ENCODE assay signal across 21 mouse cellular contexts in the genomic region with DNA sequence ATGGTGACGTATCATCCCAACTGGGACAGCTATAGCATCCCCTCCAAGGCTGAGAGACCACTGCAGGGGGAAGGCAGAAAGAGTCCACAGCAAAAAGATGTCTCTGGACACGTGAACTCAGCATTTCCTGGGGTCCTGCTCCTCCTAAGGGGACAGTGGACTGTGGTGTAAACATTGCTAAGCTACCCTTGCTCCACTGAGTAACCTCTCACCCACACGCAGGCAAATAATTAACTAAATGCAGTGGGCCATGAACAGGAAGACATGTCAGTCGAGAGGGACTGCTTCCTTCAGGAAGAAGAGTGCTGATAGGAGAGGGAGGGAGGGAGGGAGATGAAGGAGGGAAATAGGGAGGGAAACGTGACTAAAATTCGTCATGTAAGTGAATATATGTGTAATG. TPM values are rescaled to one million over a fixed set of nuclear protein-coding genes. Genes with fewer than 3 reads are reported as not detected.
A peak's percentile ranks its signal among the peaks of the same experiment; 100 is the strongest.
DNase-seq lines count a peak whose midpoint lies in the region; ATAC-seq and TF ChIP-seq lines count a peak whose summit lies in the region.
"Had no signal": no experiment of that assay in that cellular context is flagged by ENCODE, and none has a peak within 500 bp of the region (broad histone marks: within the 10 kb centered on the region; RNA-seq: fewer than 3 reads in every experiment).

No protein-coding gene starts in this region.

- WGBS in intestine, postnatal 0 days = 21% methylated on average over 6 of the region's 6 CpGs
- WGBS in liver, postnatal 0 days (ENCODE audit: insufficient replicate concordance) = 19% methylated on average over 6 of the region's 6 CpGs
- WGBS in forebrain, embryonic 14.5 days = 58% methylated on average over 6 of the region's 6 CpGs

- peak; percentile 90 for DNase-seq in kidney, adult 9 months
- DNase-seq in kidney, postnatal 36 days = peak; percentile 74 to 88
- DNase-seq in liver, postnatal 0 days = peak; percentile 41
- DNase-seq in urinary bladder, postnatal 14 days (ENCODE audit: low spot score) = no peak
- DNase-seq in cerebellum, adult 8-10 months = no peak
- DNase-seq in forebrain, embryonic 14.5 days (ENCODE audit: low spot score) = no peak
- DNase-seq: adrenal gland, postnatal 10 days; cerebellum, adult 11 months; cerebellum, postnatal 14 days; forebrain, postnatal 0 days; gastrocnemius, postnatal 36 days; layer of hippocampus, postnatal 36 days; midbrain, embryonic 14.5 days; right cerebral cortex, postnatal 4 days had no signal

- H3K4me1 ChIP-seq in intestine, postnatal 0 days (replicated peaks; ENCODE audit: control insufficient read depth, insufficient read depth, low read length) = no peaks in the 10 kb centered on the region
- H3K4me1 ChIP-seq in liver, postnatal 0 days (ENCODE audit: insufficient read depth) = peaks cover 20% of the 10 kb centered on the region
- no peaks in the 10 kb centered on the region for H3K4me1 ChIP-seq in forebrain, embryonic 14.5 days (ENCODE audit: control insufficient read depth, insufficient read depth, low read length)

- no peaks in the 10 kb centered on the region for H3K9me3 ChIP-seq in intestine, postnatal 0 days (ENCODE audit: control insufficient read depth)
- no peaks in the 10 kb centered on the region for H3K9me3 ChIP-seq in liver, postnatal 0 days (ENCODE audit: low read length)
- H3K9me3 ChIP-seq in forebrain, embryonic 14.5 days (replicated peaks; ENCODE audit: control insufficient read depth, low read length) = no peaks in the 10 kb centered on the region
- H3K9me3 ChIP-seq: embryonic facial prominence, embryonic 15.5 days; limb, embryonic 13.5 days; lung, embryonic 15.5 days; neural tube, embryonic 15.5 days had no signal

- no peak overlapping the region for H3K27ac ChIP-seq in intestine, postnatal 0 days (ENCODE audit: low read depth, low read length)
- peak overlapping the region; percentile 74 for H3K27ac ChIP-seq in liver, postnatal 0 days (ENCODE audit: low read depth)
- H3K27ac ChIP-seq in forebrain, embryonic 14.5 days (ENCODE audit: low read depth, low read length) = no peak overlapping the region
- H3K27ac ChIP-seq: embryonic facial prominence, embryonic 15.5 days; layer of hippocampus, adult 2 months; limb, embryonic 13.5 days; lung, embryonic 15.5 days; neural tube, embryonic 15.5 days had no signal

- H3K4me3 ChIP-seq in intestine, postnatal 0 days (ENCODE audit: low read depth, low read length) = no peak overlapping the region
- no peak overlapping the region for H3K4me3 ChIP-seq in liver, postnatal 0 days (ENCODE audit: low read depth, low read length)
- H3K4me3 ChIP-seq in forebrain, embryonic 14.5 days (ENCODE audit: low read depth, low read length) = no peak overlapping the region
- H3K4me3 ChIP-seq: embryonic facial prominence, embryonic 15.5 days; layer of hippocampus, adult 2 months; limb, embryonic 13.5 days; lung, embryonic 15.5 days; neural tube, embryonic 15.5 days had no signal

- H3K36me3 ChIP-seq in intestine, postnatal 0 days (ENCODE audit: control insufficient read depth, insufficient read depth) = no peaks in the 10 kb centered on the region
- H3K36me3 ChIP-seq in liver, postnatal 0 days (replicated peaks; ENCODE audit: insufficient read depth, low read length) = no peaks in the 10 kb centered on the region
- no peaks in the 10 kb centered on the region for H3K36me3 ChIP-seq in forebrain, embryonic 14.5 days (ENCODE audit: control insufficient read depth, insufficient read depth, low read length)
- H3K36me3 ChIP-seq: embryonic facial prominence, embryonic 15.5 days; limb, embryonic 13.5 days; lung, embryonic 15.5 days; neural tube, embryonic 15.5 days had no signal

- peak; percentile 36; the same call in 1 of the 2 replicates for ATAC-seq in intestine, postnatal 0 days
- peak; percentile 76 for ATAC-seq in liver, postnatal 0 days
- ATAC-seq in forebrain, embryonic 14.5 days = no peak
- ATAC-seq: forebrain, postnatal 0 days had no signal

- no peak for TF ChIP-seq EP300 in liver, postnatal 0 days (IDR thresholded peaks at IDR 0.05; ENCODE audit: low read depth)

- H3K4me2 ChIP-seq in intestine, postnatal 0 days (replicated peaks; ENCODE audit: low read depth) = no peak overlapping the region
- 0 out of 2 replicates have a peak overlapping the region, but pooled peaks have one; percentile 14 for H3K4me2 ChIP-seq in liver, postnatal 0 days (ENCODE audit: low read depth, low read length)
- no peak overlapping the region for H3K4me2 ChIP-seq in forebrain, embryonic 14.5 days (ENCODE audit: low read length)
- H3K4me2 ChIP-seq: embryonic facial prominence, embryonic 15.5 days; limb, embryonic 13.5 days; lung, embryonic 15.5 days; neural tube, embryonic 15.5 days had no signal

- TF ChIP-seq CTCF in intestine, postnatal 0 days (IDR thresholded peaks at IDR 0.05; ENCODE audit: low read depth) = no peak
- no peak for TF ChIP-seq CTCF in liver, postnatal 0 days (IDR thresholded peaks at IDR 0.05; ENCODE audit: low read depth)

- no peaks in the 10 kb centered on the region for H3K27me3 ChIP-seq in intestine, postnatal 0 days (replicated peaks; ENCODE audit: control insufficient read depth, insufficient read depth, low read length)
- H3K27me3 ChIP-seq in liver, postnatal 0 days (ENCODE audit: insufficient read depth, low read length) = no peaks in the 10 kb centered on the region
- H3K27me3 ChIP-seq in forebrain, embryonic 14.5 days (replicated peaks; ENCODE audit: control insufficient read depth, insufficient read depth, low read length) = peaks cover 23% of the 10 kb centered on the region
- H3K27me3 ChIP-seq: lung, embryonic 15.5 days had no signal

- H3K9ac ChIP-seq in intestine, postnatal 0 days (ENCODE audit: low read depth, low read length) = no peak overlapping the region
- no peak overlapping the region for H3K9ac ChIP-seq in liver, postnatal 0 days (replicated peaks)
- H3K9ac ChIP-seq in forebrain, embryonic 14.5 days (ENCODE audit: low read length) = no peak overlapping the region
- H3K9ac ChIP-seq: embryonic facial prominence, embryonic 15.5 days; forebrain, postnatal 0 days; limb, embryonic 13.5 days; lung, embryonic 15.5 days; neural tube, embryonic 15.5 days had no signal

RNA-seq across cellular contexts. Expression of a gene that starts 22.7 kb away (rescaled TPM):
- 0.23 and 0.34 TPM in 2 replicates for polyA plus RNA-seq in intestine, postnatal 0 days (2015; fragmentation: Nextera tagmentation; extraction: Ambion mirVana)
- polyA plus RNA-seq in liver, postnatal 0 days (2015; fragmentation: Nextera tagmentation; extraction: Ambion mirVana) = 0.23 and 0.25 TPM in 2 replicates
- polyA plus RNA-seq in forebrain, embryonic 14.5 days (2014; fragmentation: Nextera tagmentation; extraction: Ambion mirVana) = 0.13 and 0.62 TPM in 2 replicates

RNA-seq across cellular contexts. Expression of a gene that starts 23.9 kb away (rescaled TPM):
- polyA plus RNA-seq in intestine, postnatal 0 days (2015; fragmentation: Nextera tagmentation; extraction: Ambion mirVana) = 0.16 and 0.18 TPM in 2 replicates
- polyA plus RNA-seq in liver, postnatal 0 days (2015; fragmentation: Nextera tagmentation; extraction: Ambion mirVana) = 0.47 and 0.53 TPM in 2 replicates
- 0.74 and 0.94 TPM in 2 replicates for polyA plus RNA-seq in forebrain, embryonic 14.5 days (2014; fragmentation: Nextera tagmentation; extraction: Ambion mirVana)

RNA-seq across cellular contexts. Expression of a gene that starts 25.7 kb away (rescaled TPM):
- 0.05 TPM in 2 replicates for polyA plus RNA-seq in intestine, postnatal 0 days (2015; fragmentation: Nextera tagmentation; extraction: Ambion mirVana)
- polyA plus RNA-seq in liver, postnatal 0 days (2015; fragmentation: Nextera tagmentation; extraction: Ambion mirVana) = not detected in 2 replicates
- 0.62 and 0.66 TPM in 2 replicates for polyA plus RNA-seq in forebrain, embryonic 14.5 days (2014; fragmentation: Nextera tagmentation; extraction: Ambion mirVana)
- polyA plus RNA-seq: heart, embryonic 16.5 days had no signal

RNA-seq across cellular contexts. Expression of a gene that starts 53.0 kb away (rescaled TPM):
- polyA plus RNA-seq in intestine, postnatal 0 days (2015; fragmentation: Nextera tagmentation; extraction: Ambion mirVana) = 7.7 and 10.1 TPM in 2 replicates
- polyA plus RNA-seq in liver, postnatal 0 days (2015; fragmentation: Nextera tagmentation; extraction: Ambion mirVana) = 4.8 and 5.1 TPM in 2 replicates
- polyA plus RNA-seq in forebrain, embryonic 14.5 days (2014; fragmentation: Nextera tagmentation; extraction: Ambion mirVana) = 5.2 and 6.0 TPM in 2 replicates

Comparison
In these comparisons a context has a peak if more than half of its experiments do, and no peak if none do; other contexts are left out.
1. DNase-seq: peak in kidney, adult 9 months (single experiment), kidney, postnatal 36 days (2 of 2) and liver, postnatal 0 days (single experiment); none in urinary bladder, postnatal 14 days (single experiment), cerebellum, adult 8-10 months (single experiment) and forebrain, embryonic 14.5 days (single experiment).